Mouse (Mus musculus) hematopoietic stem cell, adult 5-6 weeks (primary cell): ENCODE measurements around the gene Pigu. TPM values are rescaled to one million over a fixed set of nuclear protein-coding genes. Genes with fewer than 3 reads are reported as not detected.

ENCODE experiments used
- ATAC-seq, 2 experiments: fragments of 125-278 bp in 1 of 2; replicated peaks in 1 of 2; 2 replicates each; pipeline ENCODE4 v1.8.0; 2016 to 2017; ENCODE audit warnings: inconsistent platforms in 2 of 2, mild to moderate bottlenecking in 2 of 2, moderate number of reproducible peaks in 2 of 2, low read depth in 1 of 2, moderate TSS enrichment in 1 of 2; ENCODE audit not compliant: low FRiP score in 2 of 2, poor library complexity in 2 of 2, severe bottlenecking in 2 of 2, insufficient read depth in 1 of 2, low TSS enrichment in 1 of 2
- total RNA-seq: library from RNA; stranded (forward); fragments of 172-1452, 232-1000 nt; gene quantifications from 2 replicates; pipeline ENCODE4 v1.2.3, GENCODE M21; 2017

Pigu gene
- 43.4 and 48.2 TPM in 2 replicates for total RNA-seq

DNA sequence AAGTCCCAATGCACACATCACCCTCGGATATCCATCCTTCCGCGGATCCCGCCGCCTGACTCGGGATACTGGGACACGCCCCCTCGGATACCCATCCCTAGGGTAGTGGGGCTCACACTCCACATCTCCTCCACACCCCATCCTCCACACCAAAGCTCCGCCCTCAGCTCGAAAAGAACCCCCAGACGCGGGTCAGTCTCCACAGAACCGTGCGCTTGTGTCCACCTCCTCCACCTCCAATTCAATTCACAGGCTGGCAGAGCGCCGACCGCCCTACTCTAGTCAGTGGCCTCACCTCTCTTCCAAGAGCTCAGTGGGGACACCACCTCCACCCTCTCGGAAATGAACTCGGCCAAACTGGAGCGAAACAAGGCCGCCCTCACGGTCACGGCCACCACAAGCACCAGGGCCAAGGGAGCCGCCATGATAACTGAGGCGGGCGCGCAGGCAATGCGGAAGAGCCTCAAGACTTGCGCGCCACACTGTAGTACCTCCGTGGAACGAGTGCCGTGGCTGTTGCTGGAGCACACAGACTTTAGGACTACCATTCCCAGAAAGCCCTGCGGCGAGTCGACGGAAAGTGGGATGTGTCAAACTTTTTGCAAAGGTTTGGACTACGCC is at the start of gene Pigu:
TSS of gene Pigu (minus strand) at position 460 of the 621 bp plus-strand sequence.
- peak; percentile 100 for ATAC-seq

DNA sequence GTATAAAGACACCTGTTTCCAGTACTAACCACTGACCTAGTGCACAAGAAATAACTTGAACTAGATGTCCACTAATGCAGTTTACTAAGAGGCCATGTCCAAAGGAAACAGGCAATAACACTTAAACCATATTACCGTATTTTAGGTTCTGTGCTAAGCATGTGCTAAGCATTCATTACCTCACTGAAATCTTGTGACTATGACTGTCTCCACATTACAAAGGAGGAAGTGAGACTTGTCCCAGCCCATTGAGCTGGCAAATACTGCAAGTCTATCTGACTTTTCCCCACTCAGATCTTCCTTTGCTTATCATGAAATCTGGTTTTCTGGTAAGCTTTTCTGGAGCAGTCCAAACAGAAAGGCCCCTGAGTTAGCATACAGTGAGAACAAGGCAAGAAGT is 47.4 kb upstream of the Pigu start:
- ATAC-seq, result no peak

GRCm38 (mm10) chr2:155401926-155402325 is 44.7 kb upstream of the Pigu start:
- ATAC-seq, result no peak

- no peak for ATAC-seq
Measured at GRCm38 (mm10) chr2:155400276-155400675, 43.0 kb upstream of the Pigu start.

GRCm38 (mm10) chr2:155394586-155394985 is 37.4 kb upstream of the Pigu start:
- no peak for ATAC-seq

- no peak for ATAC-seq
Measured at GRCm38 (mm10) chr2:155388573-155388972, 31.3 kb upstream of the Pigu start.

- no peak for ATAC-seq
Measured at GRCm38 (mm10) chr2:155387052-155387451, 29.8 kb upstream of the Pigu start.

- ATAC-seq, result no peak
Measured at GRCm38 (mm10) chr2:155386534-155386899, 29.3 kb upstream of the Pigu start.

DNA sequence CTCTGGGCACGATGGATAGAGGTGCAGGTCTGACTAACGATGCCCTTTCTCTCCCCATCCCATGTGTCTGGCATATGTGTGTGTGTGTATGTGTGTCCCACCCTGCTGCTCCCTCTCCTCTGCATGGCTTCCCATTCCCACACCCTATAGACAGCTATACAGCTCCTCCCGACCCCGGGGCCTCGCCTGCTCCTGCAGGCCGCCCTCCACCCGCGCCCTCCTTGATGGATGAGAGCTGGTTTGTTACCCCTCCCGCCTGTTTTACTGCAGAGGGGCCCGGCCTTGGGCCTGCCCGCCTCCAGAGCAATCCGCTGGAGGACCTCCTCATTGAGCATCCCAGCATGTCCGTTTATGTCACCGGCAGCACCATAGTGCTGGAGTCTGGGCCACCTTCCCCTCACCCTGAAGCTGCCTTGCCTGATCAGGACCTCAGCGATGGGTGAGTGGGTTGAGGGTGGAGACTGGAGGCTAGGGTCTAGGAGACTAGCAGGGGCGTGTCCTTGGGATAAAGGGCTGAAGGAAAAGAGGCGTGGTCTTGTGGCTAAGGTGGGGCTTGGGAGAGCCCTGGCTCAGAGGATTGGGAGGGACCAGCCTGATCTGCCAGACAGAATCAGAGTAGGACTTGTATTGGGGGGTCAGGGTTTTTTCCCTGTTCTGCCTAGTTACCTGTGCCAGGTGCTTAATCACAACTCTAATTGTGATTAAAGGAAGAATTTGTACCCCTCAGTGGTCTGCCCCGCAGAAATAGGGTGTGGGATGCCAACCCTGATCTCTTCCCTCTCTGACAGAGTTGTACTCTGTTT is 28.7 kb upstream of the Pigu start:
- no peak for ATAC-seq

GRCm38 (mm10) chr2:155385090-155385489 is 27.9 kb upstream of the Pigu start:
- peak; percentile 63 to 71 for ATAC-seq

GRCm38 (mm10) chr2:155382791-155383438 is 25.7 kb upstream of the Pigu start:
- no peak for ATAC-seq

DNA sequence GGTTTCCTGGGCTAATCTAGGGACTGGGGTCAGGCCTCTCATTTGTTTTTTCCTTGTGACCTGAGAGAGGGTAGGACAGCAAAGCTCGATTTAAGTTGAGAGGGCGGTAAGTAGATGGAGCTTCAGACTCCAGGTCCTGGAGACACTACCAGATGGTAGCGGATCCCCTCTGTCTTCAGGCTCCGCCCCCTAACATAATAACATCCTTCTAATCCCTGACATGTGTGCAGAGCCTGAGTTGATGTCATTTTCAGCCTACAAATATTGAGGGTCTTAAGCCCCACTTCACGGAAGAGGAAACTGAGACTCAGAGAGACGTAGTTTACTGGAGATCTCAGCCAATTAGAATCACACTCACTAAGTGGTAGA is 25.1 kb upstream of the Pigu start:
- ATAC-seq, result peak in 1 of 2 experiments; percentile 23; a peak in 1 of 4 replicates

DNA sequence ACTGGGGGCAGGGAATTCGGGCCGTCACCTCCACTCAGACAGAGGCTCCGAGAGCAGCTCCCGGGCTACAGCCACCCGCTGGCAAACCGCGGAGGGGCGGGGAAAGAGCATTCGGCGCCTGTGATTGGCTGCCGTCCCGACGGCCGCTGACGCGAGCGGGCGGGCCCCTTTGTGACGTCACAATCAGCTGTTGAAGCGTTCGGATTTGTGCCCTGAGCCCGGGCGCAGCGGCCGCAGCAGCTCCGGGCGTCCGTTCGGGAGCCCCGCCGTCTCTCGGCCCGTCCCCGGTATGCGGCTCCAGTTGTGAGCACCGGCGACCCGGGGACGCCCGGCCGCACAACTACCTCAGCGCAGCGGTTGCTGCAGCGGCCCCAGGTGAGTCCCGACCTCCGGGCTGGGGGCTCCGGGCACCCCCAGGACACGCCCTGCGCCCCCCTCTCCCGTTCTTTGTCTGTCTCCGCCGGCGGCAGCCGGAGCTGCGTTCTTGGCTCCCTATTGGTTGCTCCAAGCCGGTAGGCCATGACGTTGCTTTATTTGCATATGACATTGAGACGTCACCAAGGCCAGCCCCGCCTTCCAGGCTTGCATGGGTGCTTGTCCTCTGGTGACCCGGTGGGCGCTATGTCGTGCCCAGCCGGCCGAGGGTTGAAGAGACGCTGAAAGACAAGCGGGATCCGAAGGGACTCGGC is 24.6 kb upstream of the Pigu start:
- ATAC-seq, result peak; percentile 80 to 81

GRCm38 (mm10) chr2:155381060-155381437 is 23.8 kb upstream of the Pigu start:
- ATAC-seq, result no peak

- no peak for ATAC-seq
Measured at GRCm38 (mm10) chr2:155380261-155381059, 23.2 kb upstream of the Pigu start, which contains the start of gene Trp53inp2. TSS of gene Trp53inp2 (plus strand) at chr2:155381059.

DNA sequence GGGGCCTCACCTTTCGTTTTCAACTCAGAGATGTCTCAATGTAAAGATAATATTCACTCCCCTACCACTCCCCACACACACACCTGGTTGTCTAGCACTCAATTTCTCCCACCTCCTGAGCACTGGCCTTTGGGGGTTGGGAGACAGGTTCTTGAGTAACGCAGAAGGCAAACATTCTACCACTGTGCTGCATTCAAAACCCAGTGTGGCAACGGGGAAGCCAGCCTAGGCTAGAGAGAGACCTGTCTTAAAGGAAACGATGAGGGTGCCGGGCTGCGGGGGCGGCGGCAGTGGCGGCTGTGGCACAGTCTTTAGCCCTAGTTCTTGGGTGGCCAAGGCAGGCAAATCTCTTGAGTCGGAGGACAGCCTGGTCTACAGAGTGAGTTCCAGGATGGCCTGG is 19.0 kb upstream of the Pigu start:
- no peak for ATAC-seq

DNA sequence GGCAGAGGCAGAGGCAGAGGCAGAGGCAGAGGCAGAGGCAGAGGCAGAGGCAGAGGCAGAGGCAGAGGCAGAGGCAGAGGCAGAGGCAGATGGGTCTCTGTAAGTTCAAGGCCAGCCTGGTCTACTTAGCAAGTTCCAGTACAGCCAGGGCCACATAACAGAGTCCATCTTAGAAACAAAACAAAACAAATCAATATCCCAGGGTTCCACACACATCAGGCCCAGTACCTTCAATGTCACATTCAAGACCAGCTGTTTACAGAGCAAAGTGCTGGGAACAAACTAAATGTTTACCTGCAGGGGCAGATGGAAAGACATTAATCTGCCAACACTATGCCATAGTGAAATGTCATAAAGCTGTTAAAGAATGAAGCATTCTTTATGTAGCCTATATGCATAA is 17.3 kb upstream of the Pigu start:
- no peak for ATAC-seq
